22 mouse cellular contexts compared by ENCODE assay signal in genomic region chr12:80144846-80145245, GRCm38 (mm10).
"Had no signal": no experiment of that assay in that cellular context is flagged by ENCODE, and none has a peak within 500 bp of the region (broad histone marks: within the 10 kb centered on the region; RNA-seq: fewer than 3 reads in every experiment).

No protein-coding gene starts in this region.

- H3K4me2 ChIP-seq: heart, embryonic 11.5 days; heart, embryonic 13.5 days; heart, embryonic 15.5 days; hindbrain, embryonic 13.5 days; hindbrain, embryonic 15.5 days; limb, embryonic 13.5 days had no signal

- H3K36me3 ChIP-seq: heart, embryonic 13.5 days; heart, embryonic 15.5 days; hindbrain, embryonic 13.5 days; hindbrain, embryonic 15.5 days; limb, embryonic 13.5 days had no signal

- H3K9ac ChIP-seq: forebrain, postnatal 0 days; heart, embryonic 13.5 days; heart, embryonic 15.5 days; hindbrain, embryonic 13.5 days; hindbrain, embryonic 15.5 days; limb, embryonic 13.5 days had no signal

- DNase-seq: forebrain, postnatal 0 days; gastrocnemius, postnatal 14 days; gastrocnemius, postnatal 36 days; heart, adult 11 months; heart, adult 2 months; heart, postnatal 14 days; heart, postnatal 36 days; kidney, adult 11 months; kidney, adult 2 months; kidney, postnatal 14 days; kidney, postnatal 36 days; layer of hippocampus, adult 9-11 months; layer of hippocampus, postnatal 36 days; left cerebral cortex, postnatal 4 days had no signal

- H3K27ac ChIP-seq: heart, adult 2 months; heart, embryonic 13.5 days; heart, embryonic 15.5 days; hindbrain, embryonic 15.5 days; hindbrain, postnatal 0 days; limb, embryonic 13.5 days had no signal

- H3K9me3 ChIP-seq: heart, embryonic 13.5 days; heart, embryonic 15.5 days; hindbrain, embryonic 13.5 days; hindbrain, embryonic 15.5 days; limb, embryonic 13.5 days had no signal

- H3K27me3 ChIP-seq: heart, embryonic 13.5 days; heart, embryonic 15.5 days; hindbrain, embryonic 13.5 days; hindbrain, embryonic 15.5 days had no signal

- ATAC-seq: forebrain, postnatal 0 days; hindbrain, postnatal 0 days; intestine, embryonic 16.5 days had no signal

- H3K4me3 ChIP-seq: heart, adult 2 months; heart, embryonic 13.5 days; heart, embryonic 15.5 days; hindbrain, embryonic 13.5 days; hindbrain, embryonic 15.5 days; limb, embryonic 13.5 days had no signal
